Mouse (Mus musculus) liver, postnatal 0 days (tissue): ENCODE measurements around the gene Magi2.

Experiments
- CTCF ChIP-seq: sonication (generic); IDR thresholded peaks from 2 replicates; pipeline ENCODE4 v1.5.1; 2016; ENCODE audit warnings: antibody characterized with exemption, low read depth
- EP300 ChIP-seq: IDR thresholded peaks from 2 replicates; pipeline ENCODE4 v1.6.1; 2016; ENCODE audit warnings: antibody characterized with exemption, low read depth, mild to moderate bottlenecking

DNA sequence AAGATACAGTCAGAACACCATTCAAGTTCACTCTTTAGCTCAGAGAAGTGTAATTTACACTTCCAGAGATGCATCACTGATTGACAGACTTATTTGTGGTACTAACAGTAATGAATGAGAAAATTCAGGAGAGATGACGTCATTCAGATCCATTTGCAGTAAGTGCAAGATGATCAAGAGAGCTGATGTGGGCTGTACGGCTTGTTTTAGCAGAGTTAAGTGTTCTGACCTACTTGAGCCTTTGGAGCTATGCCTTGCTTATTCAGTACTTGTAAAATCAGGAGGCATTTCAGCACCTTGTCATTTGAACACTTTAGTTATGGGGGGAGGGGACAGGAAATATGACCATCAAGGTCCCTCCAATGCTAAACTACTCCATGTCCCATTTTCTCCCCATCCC, 1383.8 kb downstream of the Magi2 start:
- no peak for TF ChIP-seq EP300
- TF ChIP-seq CTCF: no peak
